Mouse (Mus musculus) gonadal fat pad, adult 2 months (tissue): ENCODE data around the gene Htra3. TPM values are rescaled to one million over a fixed set of nuclear protein-coding genes. Genes with fewer than 3 reads are reported as not detected.

Experiments used
- DNase-seq: peaks from one replicate; pipeline ENCODE4 v3.0.0-alpha.2; 2012; ENCODE audit warnings: low read depth
- polyA plus RNA-seq: library from polyadenylated mRNA; depleted of rRNA; stranded (reverse); fragments of >200 nt; gene quantifications from 2 replicates; pipeline ENCODE4 v1.2.3, GENCODE M21; 2012; rRNA removed

Gene Htra3
- polyA plus RNA-seq, 1 experiment, result 267 TPM

DNA sequence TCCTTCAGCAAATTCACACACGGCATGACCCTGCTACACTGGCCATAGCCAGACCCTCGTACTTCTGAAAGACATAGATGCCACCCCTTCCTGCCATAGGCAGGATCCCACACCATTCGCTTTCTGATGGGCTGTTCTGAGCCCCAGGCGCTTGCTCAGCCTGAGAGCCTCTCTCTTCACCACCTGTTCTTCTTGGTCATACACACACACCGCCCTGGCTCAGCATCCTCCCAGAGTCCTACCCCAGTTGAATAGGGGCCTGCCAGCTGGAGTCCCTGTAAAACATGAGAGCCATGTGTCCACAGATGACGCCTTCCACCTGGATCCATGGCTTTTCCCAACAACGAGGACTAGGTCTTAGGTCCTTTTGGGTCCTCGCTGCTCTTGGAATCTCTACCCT, 66.9 kb downstream of the Htra3 start:
- DNase-seq, result no peak

DNA sequence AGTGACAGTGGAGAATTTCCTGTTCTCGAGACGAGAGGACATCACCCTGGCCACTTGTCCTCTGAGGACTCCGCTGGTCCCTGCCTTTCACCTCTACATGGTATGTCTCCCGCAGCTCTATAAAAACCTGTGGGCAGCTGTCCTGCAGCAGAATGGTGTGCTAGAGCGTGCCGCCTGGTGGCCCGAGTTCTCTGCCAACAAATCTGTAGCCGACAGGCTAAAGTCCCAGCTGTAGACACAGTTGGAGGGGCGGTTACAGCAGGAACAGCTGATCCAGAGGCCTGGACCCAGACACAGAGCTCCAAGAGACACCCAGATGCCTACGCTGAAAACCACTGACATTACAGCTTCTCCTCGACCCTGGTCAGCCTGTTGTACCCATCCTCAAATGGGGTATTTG, 67.7 kb downstream of the Htra3 start:
- no peak for DNase-seq

DNA sequence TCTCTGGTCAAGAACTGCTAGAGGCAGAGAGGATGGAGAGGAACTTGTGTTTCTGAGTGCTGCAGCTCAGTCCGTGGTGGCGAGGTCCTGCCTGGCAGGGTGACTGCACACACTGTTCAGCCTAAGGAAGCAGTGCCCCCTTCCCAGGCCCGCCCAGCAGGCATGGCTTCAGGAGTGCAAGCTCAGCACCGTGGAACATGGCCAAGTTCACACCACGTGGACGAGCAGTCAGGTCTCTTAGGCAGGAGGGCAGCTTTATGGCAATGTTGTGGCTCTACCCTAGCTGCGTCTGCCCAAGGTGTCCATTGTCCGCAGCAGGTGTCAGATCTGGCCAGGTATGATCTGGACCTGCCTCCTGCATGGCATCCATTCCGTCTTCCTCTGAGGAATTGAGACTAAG, 68.4 kb downstream of the Htra3 start:
- DNase-seq, result no peak

DNA sequence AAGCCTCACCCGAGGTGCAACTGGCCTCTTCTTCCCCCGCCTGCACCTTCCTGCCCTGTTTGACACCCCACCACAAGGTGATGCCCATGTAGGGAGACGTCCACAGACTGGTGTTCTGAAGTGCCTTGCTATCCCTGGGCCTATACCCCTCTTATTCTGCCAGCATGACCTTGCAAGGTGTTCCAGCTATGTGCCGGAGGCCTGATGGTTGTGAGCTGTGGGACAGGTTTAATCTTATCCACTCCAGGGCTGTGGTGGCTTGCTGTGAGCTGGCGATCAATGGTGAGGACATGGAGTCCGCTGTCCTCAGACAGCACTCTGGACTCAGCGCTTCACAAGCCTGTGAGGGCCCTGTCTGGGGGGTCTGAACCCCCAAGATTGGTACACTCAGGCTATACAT, 69.2 kb downstream of the Htra3 start:
- no peak for DNase-seq

- DNase-seq, result no peak
Measured at GRCm38 (mm10) chr5:35609971-35610370, 69.6 kb downstream of the Htra3 start.

GRCm38 (mm10) chr5:35609381-35609780, 70.2 kb downstream of the Htra3 start:
- no peak for DNase-seq

DNA sequence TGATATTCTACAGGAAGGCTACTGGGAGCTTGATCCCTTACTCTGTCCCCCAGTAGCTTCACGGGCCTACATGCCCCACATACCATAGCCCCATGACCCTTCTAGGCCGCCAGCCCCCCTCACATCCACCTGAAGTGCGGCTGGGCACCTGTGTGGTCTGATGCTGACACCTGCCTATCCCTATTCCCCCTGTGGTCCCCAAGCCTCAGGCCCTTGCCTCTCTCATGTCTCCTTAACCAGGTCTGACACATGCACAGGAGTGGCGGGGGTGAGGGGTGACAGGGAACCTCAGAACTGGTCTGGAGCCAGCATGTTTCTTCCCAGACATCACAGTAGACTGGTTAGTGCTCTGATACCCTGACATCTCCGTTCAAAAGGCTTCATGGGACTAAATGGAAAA, 71.0 kb downstream of the Htra3 start:
- no peak for DNase-seq

DNA sequence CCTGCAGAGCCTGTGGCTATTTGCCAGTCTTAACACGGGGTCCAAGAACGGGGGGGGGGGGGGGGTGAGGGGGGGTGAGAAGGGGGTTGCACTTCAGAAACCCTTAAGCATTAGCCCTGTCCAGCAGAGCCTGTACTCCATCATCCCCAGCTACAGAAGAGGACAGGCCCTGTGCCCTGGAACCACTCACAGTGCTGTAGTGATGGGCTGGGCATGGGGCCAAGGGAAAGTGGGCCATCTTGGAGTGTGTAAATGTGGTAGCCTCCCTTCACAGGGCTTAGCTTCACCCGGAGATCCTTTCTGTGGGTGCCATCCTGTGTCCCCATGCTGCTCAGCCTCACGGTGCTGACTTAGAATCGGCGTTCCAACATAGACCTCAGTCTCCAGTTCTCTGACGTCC, 71.8 kb downstream of the Htra3 start:
- DNase-seq, result no peak

DNA sequence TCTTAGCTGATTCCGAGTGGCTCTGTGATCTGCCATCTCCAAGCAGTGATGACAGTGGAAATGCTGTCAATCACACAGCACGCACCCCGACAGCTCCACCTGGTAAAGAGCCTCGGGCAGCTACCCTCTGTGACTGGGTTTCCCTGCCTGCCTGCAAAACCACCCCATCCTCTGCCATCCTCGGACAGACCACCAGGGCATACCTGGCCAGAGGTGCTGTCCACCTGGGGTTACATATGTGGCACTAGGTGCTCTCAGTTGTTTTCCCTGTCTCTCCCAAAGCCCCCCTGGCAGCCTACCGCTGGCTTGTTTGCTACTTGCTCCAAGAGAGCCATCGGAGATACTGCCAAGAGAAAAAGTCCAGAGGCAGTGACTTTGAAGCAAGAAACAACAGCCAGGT, 72.8 kb downstream of the Htra3 start:
- DNase-seq, result no peak

- DNase-seq, result no peak
Measured at GRCm38 (mm10) chr5:35605355-35605754, 74.2 kb downstream of the Htra3 start.

Other genes with a start within 250 kb of the Htra3 start
- gene Cpz, start 154.1 kb downstream of the Htra3 start, polyA plus RNA-seq, result 26.1 and 29.9 TPM in 2 replicates
- 5.9 and 7.0 TPM in 2 replicates for gene Trmt44, start 104.7 kb downstream of the Htra3 start, polyA plus RNA-seq
- 199 and 296 TPM in 2 replicates for gene Acox3, start 96.7 kb downstream of the Htra3 start, polyA plus RNA-seq
- gene Sh3tc1, start 60.2 kb upstream of the Htra3 start, polyA plus RNA-seq, result 17.0 and 17.5 TPM in 2 replicates
- 18.3 and 20.7 TPM in 2 replicates for gene Ablim2, start 78.1 kb upstream of the Htra3 start, polyA plus RNA-seq
- 19.8 and 20.0 TPM in 2 replicates for gene Afap1, start 213.5 kb upstream of the Htra3 start, polyA plus RNA-seq